Mouse (Mus musculus) cortical plate, adult 2 months (tissue): ENCODE measurements around the gene Rasl10a. TPM values are rescaled to one million over a fixed set of nuclear protein-coding genes. Genes with fewer than 3 reads are reported as not detected.

Experiments used
- H3K27ac ChIP-seq: fragments of 200-500 bp; 2 replicates; pipeline ENCODE4 v1.5.1; 2012; ENCODE audit warnings: low read length, control low read depth, inconsistent platforms; ENCODE audit not compliant: insufficient read depth
- H3K4me1 ChIP-seq: fragments of 200-500 bp; 2 replicates; pipeline ENCODE4 v1.6.1; 2011; ENCODE audit warnings: low read length; ENCODE audit not compliant: control insufficient read depth, insufficient read depth
- H3K4me3 ChIP-seq: fragments of 200-500 bp; 2 replicates; pipeline ENCODE4 v1.5.1; 2011; ENCODE audit warnings: mild to moderate bottlenecking, low read length, control low read depth; ENCODE audit not compliant: insufficient read depth
- CTCF ChIP-seq: fragments of 200-500 bp; IDR thresholded peaks from 2 replicates; pipeline ENCODE4 v1.5.1; 2011; ENCODE audit warnings: mild to moderate bottlenecking, control low read depth, low read length; ENCODE audit not compliant: insufficient read depth; ENCODE audit errors: extremely low read depth
- POLR2A ChIP-seq: fragments of 200-500 bp; IDR thresholded peaks from 2 replicates; pipeline ENCODE4 v1.6.1; 2011; ENCODE audit warnings: mild to moderate bottlenecking, low read length, control low read depth; ENCODE audit not compliant: insufficient read depth; ENCODE audit errors: extremely low read depth
- polyA plus RNA-seq: library from polyadenylated mRNA; depleted of rRNA; stranded (reverse); fragments of >200 nt; gene quantifications from 2 replicates; pipeline ENCODE4 v1.2.3, GENCODE M21; 2012; rRNA removed

Rasl10a gene
- polyA plus RNA-seq = 83.2 and 86.6 TPM in 2 replicates

- peak within 1 kb of the TSS; percentile 77 for H3K4me3 ChIP-seq
- peak within 1 kb of the TSS; percentile 66 for H3K27ac ChIP-seq
- no peaks in the 10 kb centered on the region; the same call in 1 of the 2 replicates for H3K4me1 ChIP-seq
- TF ChIP-seq CTCF (no peak), POLR2A (no peak)
Measured at GRCm38 (mm10) chr11:5057856-5058641, at the start of gene Rasl10a. Gene Rasl10a, plus strand, starts transcription at chr11:5058128.

GRCm38 (mm10) chr11:5008867-5009266 is 49.1 kb upstream of the Rasl10a start:
- no peak overlapping the region for H3K4me3 ChIP-seq
- TF ChIP-seq CTCF = no peak
- TF ChIP-seq POLR2A = no peak
- no peak overlapping the region for H3K27ac ChIP-seq
- H3K4me1 ChIP-seq = peaks cover 2% of the 10 kb centered on the region

- no peak overlapping the region for H3K4me3 ChIP-seq
- TF ChIP-seq POLR2A (no peak), CTCF (no peak)
- peaks cover 2% of the 10 kb centered on the region for H3K4me1 ChIP-seq
- no peak overlapping the region for H3K27ac ChIP-seq
Measured at GRCm38 (mm10) chr11:5009354-5010074, 48.4 kb upstream of the Rasl10a start.

DNA sequence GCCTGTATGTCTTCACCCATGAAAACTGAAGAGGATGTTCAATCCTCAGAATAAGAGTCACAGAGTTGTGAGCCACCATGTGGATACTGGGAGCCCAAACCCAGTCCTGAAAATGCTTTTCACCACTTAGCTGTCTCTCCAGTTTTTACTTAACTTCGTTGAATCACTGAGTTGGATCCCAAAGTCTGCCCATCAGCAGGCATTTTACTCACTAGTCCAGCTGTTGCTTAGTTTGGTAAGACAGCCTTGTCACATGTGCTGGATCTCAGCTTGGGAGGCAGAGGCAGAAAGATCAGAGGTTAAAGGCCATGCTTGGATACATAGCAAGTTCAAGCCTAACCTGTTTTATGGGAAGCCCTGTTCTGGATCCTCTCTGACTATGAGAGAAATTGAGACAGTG is 47.7 kb upstream of the Rasl10a start:
- H3K4me3 ChIP-seq = no peak overlapping the region
- no peak overlapping the region for H3K27ac ChIP-seq
- H3K4me1 ChIP-seq = peaks cover 2% of the 10 kb centered on the region
- TF ChIP-seq CTCF (no peak), POLR2A (no peak)

- Histone ChIP-seq H3K27ac (no peak overlapping the region), H3K4me3 (no peak overlapping the region)
- TF ChIP-seq POLR2A (no peak), CTCF (no peak)
Measured at GRCm38 (mm10) chr11:5011480-5011879, 46.4 kb upstream of the Rasl10a start.

GRCm38 (mm10) chr11:5012213-5012715 is 45.7 kb upstream of the Rasl10a start:
- Histone ChIP-seq H3K4me3 (no peak overlapping the region), H3K27ac (no peak overlapping the region), H3K4me1 (peaks cover 2% of the 10 kb centered on the region)
- TF ChIP-seq POLR2A (no peak), CTCF (no peak)

More at GRCm38 (mm10) chr11:5011480-5011879, 46.4 kb upstream of the Rasl10a start:
- H3K4me1 ChIP-seq = peaks cover 2% of the 10 kb centered on the region

- Histone ChIP-seq H3K27ac (no peak overlapping the region), H3K4me3 (no peak overlapping the region), H3K4me1 (no peaks in the 10 kb centered on the region)
- peak; percentile 77 for TF ChIP-seq CTCF
- TF ChIP-seq POLR2A = no peak
Measured at GRCm38 (mm10) chr11:5015720-5016119, 42.2 kb upstream of the Rasl10a start.

- H3K27ac ChIP-seq = no peak overlapping the region
- no peak overlapping the region for H3K4me3 ChIP-seq
- H3K4me1 ChIP-seq = no peaks in the 10 kb centered on the region
- TF ChIP-seq POLR2A (no peak), CTCF (no peak)
Measured at GRCm38 (mm10) chr11:5016286-5016685, 41.6 kb upstream of the Rasl10a start.

DNA sequence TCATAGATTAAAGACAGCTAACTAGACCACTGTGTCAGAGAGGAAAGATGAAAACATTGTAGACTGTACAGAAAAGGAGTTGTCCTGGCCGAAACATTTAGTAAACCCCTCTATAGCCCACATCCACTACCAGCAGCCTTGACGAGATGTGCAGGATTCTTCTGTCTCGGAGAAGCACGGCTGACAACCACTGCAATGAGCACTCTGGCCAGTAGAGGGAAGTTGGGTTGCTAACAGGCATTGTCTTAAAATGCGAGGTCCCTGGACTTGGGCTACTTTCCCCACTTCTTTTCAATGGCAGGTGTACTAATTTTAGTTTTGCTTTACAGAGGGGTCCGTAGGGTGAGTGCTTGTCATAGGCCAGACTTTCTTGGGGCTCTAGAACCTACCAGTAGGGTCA is 40.4 kb upstream of the Rasl10a start:
- Histone ChIP-seq H3K27ac (no peak overlapping the region), H3K4me1 (no peaks in the 10 kb centered on the region), H3K4me3 (no peak overlapping the region)
- peak; percentile 50 for TF ChIP-seq CTCF
- no peak for TF ChIP-seq POLR2A
